Mouse (Mus musculus): Measurements from ENCODE around the gene Ccdc134. TPM values are rescaled to one million over a fixed set of nuclear protein-coding genes. Genes with fewer than 3 reads are reported as not detected.

Gene Ccdc134
- polyA plus RNA-seq, 1 experiment from 2014 or later = 19.7 TPM

- WGBS = 71% methylated on average over 2 of the region's 2 CpGs
- H3K9ac ChIP-seq (ENCODE audit: low read length) = no peak overlapping the region
Measured at GRCm38 (mm10) chr15:82145408-82145807, 17.7 kb downstream of the Ccdc134 start.

GRCm38 (mm10) chr15:82145851-82146769, 18.4 kb downstream of the Ccdc134 start:
- ATAC-seq (ENCODE audit: insufficient read depth, low FRiP score, low TSS enrichment) = no peak; the same call in 1 of the 2 replicates
- peaks cover under 1% of the 10 kb centered on the region; the same call in 1 of the 2 replicates for H3K36me3 ChIP-seq (ENCODE audit: control insufficient read depth, insufficient read depth, low read length)
- no peak overlapping the region for H3K9ac ChIP-seq (ENCODE audit: low read length)
- H3K27ac ChIP-seq (ENCODE audit: low read depth, low read length) = peak overlapping the region; percentile 91
- H3K27me3 ChIP-seq (ENCODE audit: control insufficient read depth, insufficient read depth, low read length) = no peaks in the 10 kb centered on the region
- WGBS = 15% methylated on average over 11 of the region's 11 CpGs
- peak overlapping the region; percentile 40 for H3K4me2 ChIP-seq (ENCODE audit: low read depth)
- no peaks in the 10 kb centered on the region for H3K9me3 ChIP-seq (ENCODE audit: control insufficient read depth, low read length)
- peak; percentile 15 for DNase-seq (ENCODE audit: low spot score)
- H3K4me1 ChIP-seq (ENCODE audit: control insufficient read depth, insufficient read depth, low read length) = peaks cover 19% of the 10 kb centered on the region
- H3K4me3 ChIP-seq (ENCODE audit: low read depth, low read length) = peak overlapping the region; percentile 72; the same call in 1 of the 2 replicates

More at GRCm38 (mm10) chr15:82145408-82145807, 17.7 kb downstream of the Ccdc134 start:
- DNase-seq (ENCODE audit: low spot score) = peak; percentile 8
- H3K4me1 ChIP-seq (ENCODE audit: control insufficient read depth, insufficient read depth, low read length) = peaks cover 19% of the 10 kb centered on the region
- no peak overlapping the region for H3K4me3 ChIP-seq (ENCODE audit: low read depth, low read length)
- no peaks in the 10 kb centered on the region for H3K27me3 ChIP-seq (ENCODE audit: control insufficient read depth, insufficient read depth, low read length)
- H3K36me3 ChIP-seq (ENCODE audit: control insufficient read depth, insufficient read depth, low read length) = peaks cover 2% of the 10 kb centered on the region; the same call in 1 of the 2 replicates
- H3K27ac ChIP-seq (ENCODE audit: low read depth, low read length) = peak overlapping the region; percentile 91; the same call in 1 of the 2 replicates
- no peak overlapping the region for H3K4me2 ChIP-seq (ENCODE audit: low read depth)
- ATAC-seq (ENCODE audit: insufficient read depth, low FRiP score, low TSS enrichment) = no peak
- H3K9me3 ChIP-seq (ENCODE audit: control insufficient read depth, low read length) = no peaks in the 10 kb centered on the region

DNA sequence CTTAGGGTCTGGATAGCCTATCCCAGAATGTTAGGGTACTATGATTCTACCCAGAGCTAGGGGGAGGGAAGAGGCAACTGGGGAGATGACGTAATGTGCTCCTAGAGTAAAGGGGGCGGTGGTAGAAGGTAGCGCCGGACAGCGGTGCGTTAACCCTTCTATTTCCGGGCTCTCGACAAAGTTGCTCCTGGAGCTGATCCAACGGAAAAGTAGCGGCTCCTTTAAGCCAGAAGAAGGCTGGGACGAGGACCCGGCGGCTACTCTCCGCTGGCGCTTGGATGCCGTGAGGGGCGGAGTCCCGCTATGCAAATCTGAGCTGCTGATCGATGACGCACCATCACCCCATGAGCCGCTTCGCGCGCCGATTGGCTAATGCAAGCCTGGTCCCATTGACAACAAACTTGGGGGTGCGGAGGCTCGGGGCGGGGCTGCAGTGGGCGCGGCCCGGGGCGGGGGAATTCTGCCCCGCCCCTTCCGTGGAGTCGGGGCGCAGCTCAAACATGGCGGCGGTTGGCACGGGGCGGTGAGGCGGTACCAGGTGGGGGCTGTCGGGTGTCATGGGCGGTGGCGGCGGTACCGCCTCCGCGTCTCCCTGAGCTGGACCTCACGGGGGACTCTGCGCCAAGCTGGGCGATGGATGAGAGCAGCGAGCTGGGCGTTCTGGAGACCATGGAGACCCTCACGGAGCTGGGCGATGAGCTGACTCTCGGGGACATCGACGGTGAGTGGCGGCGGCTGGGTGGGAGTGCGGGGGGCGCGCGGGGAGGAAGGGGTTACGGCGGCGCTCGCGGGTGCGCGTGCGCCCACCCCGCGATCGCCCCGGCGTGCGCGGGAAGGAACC, 19.3 kb downstream of the Ccdc134 start, which contains the start of gene Srebf2:
Gene Srebf2, plus strand, starts transcription at position 412 of the 841 bp plus-strand sequence.
- peak within 1 kb of the TSS; percentile 76 for H3K4me2 ChIP-seq (ENCODE audit: low read depth)
- H3K9ac ChIP-seq (ENCODE audit: low read length) = peak within 1 kb of the TSS; percentile 90
- H3K9me3 ChIP-seq (ENCODE audit: control insufficient read depth, low read length) = no peaks in the 10 kb centered on the region
- no peaks in the 10 kb centered on the region for H3K27me3 ChIP-seq (ENCODE audit: control insufficient read depth, insufficient read depth, low read length)
- H3K36me3 ChIP-seq (ENCODE audit: control insufficient read depth, insufficient read depth, low read length) = no peaks in the 10 kb centered on the region
- ATAC-seq (ENCODE audit: insufficient read depth, low FRiP score, low TSS enrichment) (peak; percentile 96), DNase-seq (ENCODE audit: low spot score) (peak; percentile 100)
- H3K27ac ChIP-seq (ENCODE audit: low read depth, low read length) = peak within 1 kb of the TSS; percentile 94
- peak within 1 kb of the TSS; percentile 72 for H3K4me3 ChIP-seq (ENCODE audit: low read depth, low read length)
- WGBS = under 1% methylated on average over 72 of the region's 79 CpGs
- H3K4me1 ChIP-seq (ENCODE audit: control insufficient read depth, insufficient read depth, low read length) = peaks cover 19% of the 10 kb centered on the region

GRCm38 (mm10) chr15:82147611-82148111, 19.9 kb downstream of the Ccdc134 start:
- Histone ChIP-seq H3K9ac (ENCODE audit: low read length) (peak overlapping the region; percentile 90), H3K27ac (ENCODE audit: low read depth, low read length) (peak overlapping the region; percentile 94), H3K4me3 (ENCODE audit: low read depth, low read length) (peak overlapping the region; percentile 72), H3K4me1 (ENCODE audit: control insufficient read depth, insufficient read depth, low read length) (peaks cover 19% of the 10 kb centered on the region), H3K36me3 (ENCODE audit: control insufficient read depth, insufficient read depth, low read length) (no peaks in the 10 kb centered on the region), H3K4me2 (ENCODE audit: low read depth) (peak overlapping the region; percentile 76), H3K27me3 (ENCODE audit: control insufficient read depth, insufficient read depth, low read length) (no peaks in the 10 kb centered on the region), H3K9me3 (ENCODE audit: control insufficient read depth, low read length) (no peaks in the 10 kb centered on the region)
- ATAC-seq (ENCODE audit: insufficient read depth, low FRiP score, low TSS enrichment) (peak; percentile 22; the same call in 1 of the 2 replicates), DNase-seq (ENCODE audit: low spot score) (peak; percentile 75)
- WGBS = under 1% methylated on average over 46 of the region's 50 CpGs

DNA sequence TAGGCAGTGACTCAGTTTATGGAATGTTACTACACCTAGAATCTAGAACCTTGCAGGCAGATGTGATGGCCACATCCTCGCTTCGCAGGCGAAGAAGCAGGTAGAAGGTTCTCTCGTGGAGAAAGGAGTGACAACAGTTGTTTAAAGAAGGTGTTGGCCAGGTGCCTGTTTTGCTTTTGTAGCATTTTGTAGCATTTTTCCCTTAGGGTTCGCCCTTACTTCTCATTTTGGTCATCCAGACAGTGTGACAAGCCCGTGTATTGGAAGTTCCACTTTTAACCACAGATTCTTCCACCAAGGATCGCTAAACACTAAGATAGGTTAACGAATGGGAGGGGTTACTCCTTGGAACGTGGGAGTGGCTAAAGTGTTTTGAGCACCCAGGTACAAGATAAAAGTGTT, 20.8 kb downstream of the Ccdc134 start:
- ATAC-seq (ENCODE audit: insufficient read depth, low FRiP score, low TSS enrichment) = no peak
- Histone ChIP-seq H3K9me3 (ENCODE audit: control insufficient read depth, low read length) (no peaks in the 10 kb centered on the region), H3K4me1 (ENCODE audit: control insufficient read depth, insufficient read depth, low read length) (peaks cover 19% of the 10 kb centered on the region), H3K27ac (ENCODE audit: low read depth, low read length) (peak overlapping the region; percentile 94; the same call in 1 of the 2 replicates), H3K27me3 (ENCODE audit: control insufficient read depth, insufficient read depth, low read length) (no peaks in the 10 kb centered on the region), H3K4me2 (ENCODE audit: low read depth) (peak overlapping the region; percentile 76), H3K4me3 (ENCODE audit: low read depth, low read length) (peak overlapping the region; percentile 72), H3K9ac (ENCODE audit: low read length) (peak overlapping the region; percentile 90), H3K36me3 (ENCODE audit: control insufficient read depth, insufficient read depth, low read length) (no peaks in the 10 kb centered on the region)
- peak; percentile 9 for DNase-seq (ENCODE audit: low spot score)
- 35% methylated on average over 9 of the region's 9 CpGs for WGBS

GRCm38 (mm10) chr15:82150042-82150441, 22.3 kb downstream of the Ccdc134 start:
- Histone ChIP-seq H3K27me3 (ENCODE audit: control insufficient read depth, insufficient read depth, low read length) (no peaks in the 10 kb centered on the region), H3K9me3 (ENCODE audit: control insufficient read depth, low read length) (no peaks in the 10 kb centered on the region), H3K4me2 (ENCODE audit: low read depth) (no peak overlapping the region), H3K4me3 (ENCODE audit: low read depth, low read length) (no peak overlapping the region), H3K36me3 (ENCODE audit: control insufficient read depth, insufficient read depth, low read length) (no peaks in the 10 kb centered on the region), H3K27ac (ENCODE audit: low read depth, low read length) (no peak overlapping the region), H3K9ac (ENCODE audit: low read length) (no peak overlapping the region), H3K4me1 (ENCODE audit: control insufficient read depth, insufficient read depth, low read length) (peaks cover 19% of the 10 kb centered on the region)
- no peak for ATAC-seq (ENCODE audit: insufficient read depth, low FRiP score, low TSS enrichment)
- DNase-seq (ENCODE audit: low spot score) = peak; percentile 8

DNA sequence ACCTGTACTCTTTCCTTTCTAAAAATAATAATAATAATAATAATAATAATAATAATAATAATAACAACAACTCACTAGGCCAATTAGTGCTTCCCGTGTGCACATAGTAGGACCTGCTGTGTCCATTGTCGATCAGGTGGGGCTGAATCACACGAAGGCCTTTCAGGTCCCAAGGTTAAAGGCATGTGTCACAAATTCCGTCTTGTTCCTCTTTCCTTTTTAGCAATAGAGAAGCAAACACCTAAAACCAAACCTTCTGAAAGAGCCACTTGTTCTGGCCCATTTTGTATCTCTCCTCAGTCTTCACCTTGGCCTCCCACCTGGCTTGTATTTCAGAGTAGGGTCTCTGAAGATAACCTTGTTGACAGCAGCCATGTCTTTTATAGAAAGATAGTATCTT, 23.5 kb downstream of the Ccdc134 start:
- Histone ChIP-seq H3K27ac (ENCODE audit: low read depth, low read length) (no peak overlapping the region), H3K9ac (ENCODE audit: low read length) (no peak overlapping the region), H3K27me3 (ENCODE audit: control insufficient read depth, insufficient read depth, low read length) (no peaks in the 10 kb centered on the region), H3K9me3 (ENCODE audit: control insufficient read depth, low read length) (no peaks in the 10 kb centered on the region), H3K36me3 (ENCODE audit: control insufficient read depth, insufficient read depth, low read length) (no peaks in the 10 kb centered on the region), H3K4me3 (ENCODE audit: low read depth, low read length) (no peak overlapping the region), H3K4me1 (ENCODE audit: control insufficient read depth, insufficient read depth, low read length) (peaks cover 14% of the 10 kb centered on the region), H3K4me2 (ENCODE audit: low read depth) (no peak overlapping the region)
- ATAC-seq (ENCODE audit: insufficient read depth, low FRiP score, low TSS enrichment) = no peak
- WGBS = 92% methylated on average over 4 of the region's 4 CpGs
- no peak for DNase-seq (ENCODE audit: low spot score)

DNA sequence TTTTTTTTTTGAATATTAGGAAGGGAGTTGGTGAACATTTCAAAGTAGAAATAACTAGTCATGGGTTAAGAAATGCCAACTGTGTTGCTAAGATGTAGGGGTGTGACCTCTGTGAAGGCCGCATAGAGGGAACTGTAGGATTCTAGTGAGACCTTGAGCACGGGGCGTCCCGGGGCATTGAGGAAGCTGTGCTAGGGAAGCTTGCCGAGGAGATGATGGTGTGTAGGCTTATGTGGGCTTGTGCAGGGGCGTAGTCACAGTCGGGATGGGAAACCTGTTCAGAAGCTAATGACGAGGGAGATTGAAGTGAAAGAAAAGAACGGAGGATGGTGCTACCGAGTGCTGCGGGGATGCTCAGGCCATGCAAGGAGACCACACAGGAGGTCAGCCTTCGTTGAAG, 24.3 kb downstream of the Ccdc134 start:
- H3K4me3 ChIP-seq (ENCODE audit: low read depth, low read length) = no peak overlapping the region
- no peaks in the 10 kb centered on the region for H3K27me3 ChIP-seq (ENCODE audit: control insufficient read depth, insufficient read depth, low read length)
- no peak for DNase-seq (ENCODE audit: low spot score)
- WGBS = 88% methylated on average over 12 of the region's 12 CpGs
- no peak overlapping the region for H3K27ac ChIP-seq (ENCODE audit: low read depth, low read length)
- no peaks in the 10 kb centered on the region for H3K9me3 ChIP-seq (ENCODE audit: control insufficient read depth, low read length)
- peaks cover 12% of the 10 kb centered on the region for H3K4me1 ChIP-seq (ENCODE audit: control insufficient read depth, insufficient read depth, low read length)
- no peaks in the 10 kb centered on the region for H3K36me3 ChIP-seq (ENCODE audit: control insufficient read depth, insufficient read depth, low read length)
- no peak overlapping the region for H3K4me2 ChIP-seq (ENCODE audit: low read depth)
- no peak overlapping the region for H3K9ac ChIP-seq (ENCODE audit: low read length)
- no peak for ATAC-seq (ENCODE audit: insufficient read depth, low FRiP score, low TSS enrichment)

Measured in neural tube, embryonic 11.5 days (tissue).